Mouse (Mus musculus) ES-E14 (cell line): ENCODE measurements around the gene Cic.

Source experiments
- HCFC1 ChIP-seq: IDR thresholded peaks from 2 replicates; pipeline ENCODE4 v1.6.1; 2012; ENCODE audit warnings: low read length, inconsistent platforms, borderline replicate concordance; ENCODE audit not compliant: insufficient read depth
- ZC3H11A ChIP-seq: IDR thresholded peaks from 2 replicates; pipeline ENCODE4 v1.6.1; 2012; ENCODE audit warnings: low read depth, mild to moderate bottlenecking, inconsistent platforms, low read length, borderline replicate concordance

GRCm38 (mm10) chr7:25301063-25301462 is 33.6 kb downstream of the Cic start, which contains the start of gene Prr19:
- TF ChIP-seq HCFC1 (no peak), ZC3H11A (no peak)
